Comparison of ENCODE assay signal across 19 mouse cellular contexts in genomic region chr11:121045286-121045685, GRCm38 (mm10). TPM values are rescaled to one million over a fixed set of nuclear protein-coding genes. Genes with fewer than 3 reads are reported as not detected.
"Had no signal": no experiment of that assay in that cellular context is flagged by ENCODE, and none has a peak within 500 bp of the region (broad histone marks: within the 10 kb centered on the region; RNA-seq: fewer than 3 reads in every experiment).

No protein-coding gene starts in this region.

- H3K4me1 ChIP-seq: intestine, embryonic 15.5 days; liver, embryonic 13.5 days; midbrain, embryonic 12.5 days; neural tube, embryonic 15.5 days had no signal

- H3K27me3 ChIP-seq: intestine, embryonic 15.5 days; limb, embryonic 15.5 days; liver, embryonic 13.5 days; midbrain, embryonic 12.5 days; neural tube, embryonic 15.5 days had no signal

- H3K36me3 ChIP-seq: intestine, embryonic 15.5 days; limb, embryonic 15.5 days; liver, embryonic 13.5 days; midbrain, embryonic 12.5 days; neural tube, embryonic 15.5 days had no signal

- ATAC-seq: intestine, embryonic 15.5 days had no signal

- H3K27ac ChIP-seq: intestine, embryonic 15.5 days; left cerebral cortex, adult 2 months; limb, embryonic 15.5 days; liver, embryonic 13.5 days; macrophage; midbrain, embryonic 12.5 days; neural tube, embryonic 15.5 days had no signal

- DNase-seq: kidney, adult 18-20 months; kidney, postnatal 25 days; liver, embryonic 13.5 days; right cerebral cortex, postnatal 4 days; spleen, adult 18-20 months; thymus, postnatal 4 days had no signal

- H3K9ac ChIP-seq: intestine, embryonic 15.5 days; limb, embryonic 15.5 days; liver, embryonic 13.5 days; midbrain, embryonic 12.5 days; neural tube, embryonic 15.5 days had no signal

- H3K4me3 ChIP-seq: intestine, embryonic 15.5 days; left cerebral cortex, adult 2 months; limb, embryonic 15.5 days; liver, embryonic 13.5 days; midbrain, embryonic 12.5 days; myocyte; neural tube, embryonic 15.5 days had no signal

- H3K4me2 ChIP-seq: intestine, embryonic 15.5 days; limb, embryonic 15.5 days; liver, embryonic 13.5 days; midbrain, embryonic 12.5 days; neural tube, embryonic 15.5 days had no signal

- H3K9me3 ChIP-seq: intestine, embryonic 15.5 days; limb, embryonic 15.5 days; liver, embryonic 13.5 days; midbrain, embryonic 12.5 days; neural tube, embryonic 15.5 days had no signal

RNA-seq across cellular contexts. Expression of gene Cd7, which starts 6.1 kb away (rescaled TPM):
- total RNA-seq: layer of hippocampus, postnatal 25 days had no signal
- polyA plus RNA-seq: limb, embryonic 11.5 days; midbrain, embryonic 12.5 days; neural tube, embryonic 11.5 days; neural tube, embryonic 15.5 days had no signal

RNA-seq across cellular contexts. Expression of gene Sectm1b, which starts 18.1 kb away (rescaled TPM):
- total RNA-seq: layer of hippocampus, postnatal 25 days; left cerebral cortex, adult 2 months; left cerebral cortex, postnatal 14 days; megakaryocyte-erythroid progenitor cell, adult 5-6 weeks had no signal
- polyA plus RNA-seq: limb, embryonic 11.5 days; macrophage; midbrain, embryonic 12.5 days; myocyte; neural tube, embryonic 11.5 days; neural tube, embryonic 15.5 days had no signal

RNA-seq across cellular contexts. Expression of gene Sectm1a, which starts 35.7 kb away (rescaled TPM):
- total RNA-seq: layer of hippocampus, postnatal 25 days; left cerebral cortex, adult 2 months; left cerebral cortex, postnatal 14 days; megakaryocyte-erythroid progenitor cell, adult 5-6 weeks had no signal
- polyA plus RNA-seq: limb, embryonic 11.5 days; macrophage; midbrain, embryonic 12.5 days; neural tube, embryonic 11.5 days; neural tube, embryonic 15.5 days; stomach, embryonic 14.5 days had no signal
